Mouse (Mus musculus): ENCODE measurements at regions not wholly inside any gene's neighbourhood (a gene's known extent, or its start where the extent isn't known, plus 50 kb on each side); places are given as distances from the start of the nearest gene placed in this dataset.

DNA sequence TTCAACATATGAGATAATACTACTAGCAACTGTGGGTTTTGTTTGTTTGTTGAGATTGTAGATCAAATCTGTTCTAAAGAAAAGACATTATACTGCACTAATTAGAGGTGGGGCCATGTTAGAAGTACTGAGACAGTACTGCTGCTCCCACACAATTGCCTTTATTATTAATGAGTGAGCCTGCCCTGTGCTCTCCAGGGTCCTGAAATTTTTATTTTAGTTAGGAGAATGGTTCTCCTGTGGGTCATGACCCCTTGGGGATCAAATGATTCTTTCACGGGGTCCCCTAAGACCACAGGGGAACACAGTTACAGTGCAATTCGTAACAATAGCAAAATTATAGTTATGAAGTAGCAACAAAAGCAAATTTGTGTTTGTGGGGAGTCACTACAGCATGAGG is 268.8 kb downstream of the Gm9195 start:
- CTCF ChIA-PET = no interaction called here

DNA sequence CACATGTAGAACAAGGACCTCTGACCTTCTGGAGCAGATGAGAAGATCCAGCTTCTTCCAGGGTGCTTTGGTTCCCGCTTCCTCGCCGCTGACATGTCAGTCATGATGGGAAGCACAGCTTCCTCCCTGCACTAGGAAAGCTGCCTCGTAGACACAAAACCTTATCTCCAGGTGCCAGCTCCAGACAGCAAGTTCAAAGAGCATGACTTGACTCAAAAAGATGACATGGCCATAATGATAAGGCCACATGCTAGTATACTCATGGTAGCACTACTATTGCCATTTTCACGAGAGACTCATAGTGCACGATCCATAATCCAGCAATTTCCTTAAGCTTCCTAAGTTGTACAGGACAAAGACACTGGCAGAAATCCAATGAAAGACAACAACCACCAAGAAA is 272.1 kb downstream of the Gm9195 start:
- CTCF ChIA-PET = no interaction called here

DNA sequence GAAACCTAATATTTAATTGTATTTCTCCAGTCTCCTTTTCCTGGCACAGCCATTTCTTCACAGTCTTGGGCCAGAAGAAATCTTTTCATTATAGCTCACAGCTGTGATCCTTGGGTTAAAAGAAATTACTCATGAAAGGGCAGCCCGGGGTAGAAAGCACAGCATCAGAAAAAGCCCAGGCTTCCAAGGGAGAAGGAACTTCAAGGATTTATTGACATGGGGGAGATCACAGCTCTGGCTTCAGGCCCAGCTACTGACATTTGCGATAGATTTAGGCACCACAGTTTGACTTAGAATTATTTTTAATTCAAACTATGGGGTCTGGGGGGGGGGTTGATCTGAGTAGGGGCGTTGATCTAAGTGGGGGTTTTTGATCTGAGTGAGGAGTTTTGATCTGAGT is 291.3 kb downstream of the Gm9195 start:
- CTCF ChIA-PET = no interaction called here

DNA sequence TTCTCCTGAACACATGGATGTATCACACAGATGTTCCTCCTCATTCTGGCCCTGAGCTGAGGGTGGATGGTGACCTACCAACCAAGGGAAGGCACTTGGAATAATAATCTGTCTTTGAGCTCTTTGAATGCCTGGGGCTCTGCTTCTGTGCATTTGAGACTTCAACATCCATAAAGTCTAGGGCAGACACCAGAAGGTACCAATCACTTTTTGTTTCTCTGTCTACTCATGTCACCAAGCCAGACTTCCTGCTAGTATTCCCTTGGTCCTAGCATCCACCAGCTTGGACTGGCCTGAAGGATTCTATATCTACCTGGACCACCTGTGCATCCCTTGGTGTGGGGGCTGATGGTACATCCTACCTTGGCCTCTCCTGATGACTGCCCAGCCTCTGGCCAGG is 291.7 kb downstream of the Gm9195 start:
- CTCF ChIA-PET = interaction anchor here (0.5 kb wide), 1 partner anchor 54 kb away, joined by 4 read pairs; no protein-coding TSS in a partner anchor

DNA sequence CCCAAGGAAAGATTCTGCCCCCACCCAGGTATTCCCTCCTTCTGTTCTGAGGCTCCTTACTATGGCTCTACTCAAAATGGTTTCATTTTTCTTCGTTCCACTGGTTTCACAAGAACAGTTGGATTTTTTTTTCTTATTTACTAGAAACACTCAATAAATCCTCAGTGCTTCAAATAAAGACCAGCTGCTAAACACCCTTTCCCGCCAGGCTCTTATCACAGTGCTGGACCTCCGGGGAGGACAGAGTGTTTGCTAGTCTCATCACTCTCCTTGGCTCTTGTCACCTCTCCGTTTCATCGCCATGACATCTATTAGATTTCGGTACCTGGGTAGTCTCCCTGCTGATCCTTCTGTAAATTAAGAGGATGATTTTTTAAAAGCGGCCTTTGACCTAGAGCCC is 293.7 kb downstream of the Gm9195 start:
- CTCF ChIA-PET = interaction anchor here (0.6 kb wide), 1 partner anchor 308 kb away, joined by 3 read pairs; no protein-coding TSS in a partner anchor

GRCm38 (mm10) chr14:72187329-72187984 is 304.2 kb downstream of the Gm9195 start:
- CTCF ChIA-PET = interaction anchor here (0.6 kb wide), 1 partner anchor 48 kb away, joined by 3 read pairs; no protein-coding TSS in a partner anchor

GRCm38 (mm10) chr14:72175751-72176150 is 315.9 kb downstream of the Gm9195 start:
- CTCF ChIA-PET = no interaction called here

GRCm38 (mm10) chr14:72172549-72173405 is 318.9 kb downstream of the Gm9195 start:
- CTCF ChIA-PET = no interaction called here

- CTCF ChIA-PET = no interaction called here
Measured at GRCm38 (mm10) chr14:72171777-72172176, 319.9 kb downstream of the Gm9195 start.

DNA sequence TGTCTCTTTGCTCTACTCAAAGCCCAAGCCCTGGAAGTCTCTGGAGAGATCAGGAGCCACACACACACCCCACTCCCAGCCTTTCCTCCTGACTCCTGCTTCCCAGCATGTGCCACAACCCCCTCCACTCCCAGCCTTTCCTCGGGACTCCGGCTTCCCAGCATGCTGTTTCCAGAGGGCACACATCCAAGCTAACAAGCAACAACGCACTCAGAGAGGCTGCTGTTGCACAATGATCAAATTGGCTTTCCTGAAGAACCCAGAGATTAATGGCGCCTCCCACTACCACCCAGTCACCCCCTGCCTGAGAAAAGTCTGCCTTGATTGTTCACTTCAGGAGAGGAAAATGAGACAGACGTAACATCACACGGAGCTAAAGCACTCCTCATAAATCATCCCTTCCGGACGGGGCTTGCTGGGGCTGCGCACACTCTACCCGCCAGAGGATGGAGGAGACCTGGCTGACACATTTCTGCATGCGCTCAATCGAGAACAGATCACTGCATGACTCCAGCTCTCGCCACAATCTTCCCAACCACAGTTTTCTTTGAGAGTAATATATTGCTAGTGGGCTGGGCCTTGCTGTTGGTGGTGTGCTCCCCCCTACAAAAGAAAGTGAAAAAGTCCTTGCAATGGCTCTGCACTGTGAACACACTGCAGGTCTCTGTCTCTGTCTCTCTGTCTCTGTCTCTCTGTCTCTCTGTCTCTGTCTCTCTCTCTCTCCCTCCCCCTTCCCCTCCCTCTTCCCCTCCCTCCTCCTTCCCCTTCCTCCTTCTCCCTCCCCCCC is 332.9 kb downstream of the Gm9195 start:
- CTCF ChIA-PET = no interaction called here

- CTCF ChIA-PET = no interaction called here
Measured at GRCm38 (mm10) chr14:72155197-72155907, 336.3 kb downstream of the Gm9195 start.

GRCm38 (mm10) chr14:72151676-72152075 is 340.0 kb downstream of the Gm9195 start:
- CTCF ChIA-PET = no interaction called here

GRCm38 (mm10) chr14:72149463-72149862 is 342.2 kb downstream of the Gm9195 start:
- CTCF ChIA-PET = no interaction called here

- CTCF ChIA-PET = no interaction called here
Measured at GRCm38 (mm10) chr14:72148886-72149285, 342.8 kb downstream of the Gm9195 start.

DNA sequence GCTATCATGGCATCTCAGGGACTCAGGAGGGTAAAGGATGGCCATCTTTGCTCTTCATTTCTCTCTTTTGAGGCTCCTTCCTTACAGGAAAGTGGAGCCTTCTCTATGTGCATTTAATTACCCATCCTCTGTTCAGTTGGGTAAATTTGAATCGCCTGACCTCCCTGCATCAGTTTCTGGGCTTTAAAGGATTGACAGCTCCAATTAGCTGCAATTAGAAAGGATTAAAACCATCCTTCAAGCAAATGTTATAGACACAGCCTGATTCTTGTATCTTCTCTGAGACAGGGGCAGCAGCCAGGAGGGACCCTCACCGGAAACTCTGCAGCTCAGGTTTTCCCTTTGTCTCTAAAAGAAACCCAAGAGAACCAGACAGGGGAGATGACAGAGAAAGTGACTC is 345.3 kb downstream of the Gm9195 start:
- CTCF ChIA-PET = no interaction called here

DNA sequence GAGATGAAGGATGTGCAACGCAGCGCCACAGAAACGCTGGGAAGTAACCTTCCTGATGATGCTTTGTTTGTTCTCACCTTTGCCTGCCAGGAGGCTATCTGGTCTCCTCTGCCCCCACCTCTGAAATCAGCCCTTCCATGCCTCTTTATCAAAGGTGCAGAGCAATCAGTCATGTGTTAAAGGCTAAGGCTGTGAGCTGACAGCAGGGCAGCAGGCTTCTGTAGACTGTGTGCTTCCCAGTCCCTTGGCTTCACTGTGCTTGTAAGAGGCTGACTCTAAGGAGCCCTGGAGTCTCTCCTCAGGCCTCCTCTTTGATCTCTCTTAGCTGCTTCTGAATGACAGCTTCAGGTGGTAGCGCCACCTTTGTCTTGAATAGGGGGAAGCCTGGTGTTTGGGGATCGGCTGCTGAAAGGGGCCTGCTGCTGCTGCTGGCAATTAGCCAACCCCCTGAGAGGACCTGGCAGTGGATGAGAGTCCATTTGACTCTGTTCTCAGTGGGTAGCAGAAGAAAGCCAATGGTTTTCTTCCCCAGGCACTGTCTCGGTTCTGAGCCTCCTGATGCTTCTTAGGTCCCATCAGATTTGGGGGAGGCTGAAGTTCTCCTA is 348.7 kb downstream of the Gm9195 start:
- CTCF ChIA-PET = no interaction called here

DNA sequence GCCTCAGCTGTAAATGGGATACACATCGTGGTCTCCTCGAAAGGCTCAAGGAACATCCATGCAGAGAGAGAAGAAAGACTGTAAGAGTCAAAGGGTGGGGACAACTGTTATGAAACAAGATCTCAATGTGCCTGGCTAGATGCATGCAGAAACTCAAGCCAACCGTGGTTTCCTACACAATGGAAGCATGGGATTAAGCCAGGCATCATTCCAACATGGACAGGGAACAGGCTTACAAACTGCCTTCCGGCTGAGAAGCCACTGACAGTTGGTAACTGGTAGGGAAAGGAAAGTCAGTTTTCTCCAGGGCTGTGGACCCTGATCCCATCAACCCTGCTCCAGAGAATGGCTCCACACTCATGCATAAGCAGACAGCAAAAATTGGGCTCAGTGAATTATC is 350.5 kb downstream of the Gm9195 start:
- CTCF ChIA-PET = no interaction called here

- CTCF ChIA-PET = no interaction called here
Measured at GRCm38 (mm10) chr14:72130149-72130548, 361.5 kb downstream of the Gm9195 start.

- CTCF ChIA-PET = no interaction called here
Measured at GRCm38 (mm10) chr14:72121786-72122185, 369.9 kb downstream of the Gm9195 start.

DNA sequence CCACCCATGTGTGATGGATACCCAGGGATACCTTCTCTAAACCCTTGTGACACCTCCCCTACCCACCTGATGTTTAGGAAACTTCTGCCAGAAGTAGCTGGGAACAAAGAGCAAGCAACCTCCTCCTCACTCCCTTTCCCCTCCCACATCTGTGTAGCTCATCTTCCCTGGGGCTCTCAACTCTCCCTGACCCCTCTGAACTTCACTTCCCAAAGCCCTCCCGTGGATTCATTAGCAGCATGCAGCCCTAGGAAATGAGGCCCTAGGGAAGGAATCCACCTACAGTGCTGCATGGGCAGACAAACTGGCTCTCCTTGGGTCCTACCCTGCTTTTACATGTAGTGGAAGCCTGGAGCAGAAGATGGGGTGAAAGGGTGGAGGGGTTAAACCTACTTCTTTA is 370.6 kb downstream of the Gm9195 start:
- CTCF ChIA-PET = no interaction called here

- CTCF ChIA-PET = no interaction called here
Measured at GRCm38 (mm10) chr14:72116842-72117241, 374.8 kb downstream of the Gm9195 start.
